ENCODE assay signal across 8 mouse cellular contexts in genomic region chr10:93918701-93919100, GRCm38 (mm10). TPM values are rescaled to one million over a fixed set of nuclear protein-coding genes. Genes with fewer than 3 reads are reported as not detected.
DNase-seq lines count a peak whose midpoint lies in the region; ATAC-seq and TF ChIP-seq lines count a peak whose summit lies in the region.

No protein-coding gene starts in this region.

- peak overlapping the region; percentile 2; the same call in 1 of the 2 replicates for H3K4me2 ChIP-seq in intestine, embryonic 14.5 days (ENCODE audit: low read length)
- no peak overlapping the region for H3K4me2 ChIP-seq in intestine, embryonic 16.5 days (ENCODE audit: low read depth, low read length)
- H3K4me2 ChIP-seq in heart, postnatal 0 days (ENCODE audit: low read depth, low read length): peak overlapping the region; percentile 47
- H3K4me2 ChIP-seq in lung, embryonic 15.5 days: peak overlapping the region; percentile 39

- 35% methylated on average over 6 of the region's 6 CpGs for WGBS in intestine, embryonic 14.5 days
- 42% methylated on average over 6 of the region's 6 CpGs for WGBS in intestine, embryonic 16.5 days
- WGBS in heart, postnatal 0 days: 5% methylated on average over 6 of the region's 6 CpGs
- WGBS in lung, embryonic 15.5 days: 28% methylated on average over 6 of the region's 6 CpGs

- ATAC-seq in intestine, embryonic 14.5 days (replicated peaks; ENCODE audit: low FRiP score, low TSS enrichment, low read depth): no peak
- no peak for ATAC-seq in intestine, embryonic 16.5 days
- peak; percentile 81 for ATAC-seq in heart, postnatal 0 days (ENCODE audit: insufficient read depth, low read depth)
- no peak for ATAC-seq in lung, embryonic 15.5 days (ENCODE audit: borderline replicate concordance, extremely low read depth, low FRiP score, low TSS enrichment)

- H3K27me3 ChIP-seq in intestine, embryonic 14.5 days (replicated peaks; ENCODE audit: control insufficient read depth, insufficient read depth, low read length): no peaks in the 10 kb centered on the region
- H3K27me3 ChIP-seq in intestine, embryonic 16.5 days (replicated peaks; ENCODE audit: control insufficient read depth, insufficient read depth, low read length): no peaks in the 10 kb centered on the region
- H3K27me3 ChIP-seq in heart, postnatal 0 days (ENCODE audit: control insufficient read depth, insufficient read depth, low read length): no peaks in the 10 kb centered on the region
- no peaks in the 10 kb centered on the region for H3K27me3 ChIP-seq in lung, embryonic 15.5 days

- H3K4me1 ChIP-seq in intestine, embryonic 14.5 days (replicated peaks; ENCODE audit: control insufficient read depth, insufficient read depth, low read length): 0 out of 2 replicates have a peak, but pooled peaks cover 10% of the 10 kb centered on the region
- 0 out of 2 replicates have a peak, but pooled peaks cover 3% of the 10 kb centered on the region for H3K4me1 ChIP-seq in intestine, embryonic 16.5 days (ENCODE audit: control insufficient read depth, insufficient read depth, low read length)
- peaks cover 19% of the 10 kb centered on the region for H3K4me1 ChIP-seq in heart, postnatal 0 days (ENCODE audit: control insufficient read depth, insufficient read depth)
- peaks cover 15% of the 10 kb centered on the region for H3K4me1 ChIP-seq in lung, embryonic 15.5 days

- no peak overlapping the region for H3K9ac ChIP-seq in intestine, embryonic 14.5 days (ENCODE audit: low read length)
- no peak overlapping the region for H3K9ac ChIP-seq in intestine, embryonic 16.5 days (ENCODE audit: low read depth, low read length)
- no peak overlapping the region for H3K9ac ChIP-seq in heart, postnatal 0 days (replicated peaks; ENCODE audit: low read depth, low read length)
- no peak overlapping the region for H3K9ac ChIP-seq in lung, embryonic 15.5 days

- H3K36me3 ChIP-seq in intestine, embryonic 14.5 days (ENCODE audit: control insufficient read depth, insufficient read depth, low read length): no peaks in the 10 kb centered on the region
- H3K36me3 ChIP-seq in intestine, embryonic 16.5 days (ENCODE audit: control insufficient read depth, insufficient read depth, low read length): no peaks in the 10 kb centered on the region
- H3K36me3 ChIP-seq in heart, postnatal 0 days (replicated peaks; ENCODE audit: control insufficient read depth, insufficient read depth, low read length): no peaks in the 10 kb centered on the region
- no peaks in the 10 kb centered on the region for H3K36me3 ChIP-seq in lung, embryonic 15.5 days

- TF ChIP-seq EP300 in heart, postnatal 0 days (IDR thresholded peaks at IDR 0.05; ENCODE audit: low read depth): no peak

- peak overlapping the region; percentile 51; the same call in 1 of the 2 replicates for H3K27ac ChIP-seq in intestine, embryonic 14.5 days (ENCODE audit: low read depth)
- no peak overlapping the region for H3K27ac ChIP-seq in intestine, embryonic 16.5 days (ENCODE audit: low read length)
- peak overlapping the region; percentile 79 for H3K27ac ChIP-seq in heart, postnatal 0 days (ENCODE audit: low read depth)
- H3K27ac ChIP-seq in lung, embryonic 15.5 days: peak overlapping the region; percentile 85

- no peak for TF ChIP-seq CTCF in heart, postnatal 0 days (IDR thresholded peaks at IDR 0.05; ENCODE audit: low read depth)

- no peak for DNase-seq in intestine, embryonic 14.5 days (ENCODE audit: low spot score)
- DNase-seq in adrenal gland, postnatal 36 days: peak; percentile 68 to 80
- DNase-seq in heart, postnatal 0 days (ENCODE audit: low spot score): peak; percentile 83
- DNase-seq in frontal cortex, postnatal 14 days (ENCODE audit: low spot score in 2 of 2): no peak
- DNase-seq in T-cell, adult 2 months (ENCODE audit: low spot score): no peak
- no peak for DNase-seq in right cerebral cortex, postnatal 14 days

- no peak overlapping the region for H3K4me3 ChIP-seq in intestine, embryonic 14.5 days (ENCODE audit: low read depth, low read length)
- H3K4me3 ChIP-seq in intestine, embryonic 16.5 days (ENCODE audit: low read length): no peak overlapping the region
- peak overlapping the region; percentile 15; the same call in 1 of the 2 replicates for H3K4me3 ChIP-seq in heart, postnatal 0 days (ENCODE audit: low read depth, low read length)
- H3K4me3 ChIP-seq in lung, embryonic 15.5 days: no peak overlapping the region

- H3K9me3 ChIP-seq in intestine, embryonic 14.5 days (ENCODE audit: control insufficient read depth, low read length): no peaks in the 10 kb centered on the region
- no peaks in the 10 kb centered on the region for H3K9me3 ChIP-seq in intestine, embryonic 16.5 days (ENCODE audit: control insufficient read depth, low read length)
- H3K9me3 ChIP-seq in heart, postnatal 0 days (replicated peaks; ENCODE audit: control insufficient read depth, low read length): no peaks in the 10 kb centered on the region
- H3K9me3 ChIP-seq in lung, embryonic 15.5 days: no peaks in the 10 kb centered on the region

RNA-seq across cellular contexts. Expression of gene Metap2, which starts 21.8 kb away (rescaled TPM):
- 206 and 207 TPM in 2 replicates for polyA plus RNA-seq in intestine, embryonic 14.5 days (2014; fragmentation: Nextera tagmentation; extraction: Ambion mirVana)
- polyA plus RNA-seq in intestine, embryonic 16.5 days (2015; fragmentation: Nextera tagmentation; extraction: Ambion mirVana): 162 and 169 TPM in 2 replicates
- 100 to 1,000 TPM; 181 to 185 TPM for total RNA-seq in adrenal gland, postnatal 36 days (2021)
- total RNA-seq in heart, postnatal 0 days (2014; rRNA removed; ENCODE audit: low replicate concordance): 22.0 and 37.9 TPM in 2 replicates
- polyA plus RNA-seq in heart, postnatal 0 days (2015; fragmentation: Nextera tagmentation; extraction: Ambion mirVana): 141 and 151 TPM in 2 replicates
- 172 and 180 TPM in 2 replicates for polyA plus RNA-seq in lung, embryonic 15.5 days (2015; fragmentation: Nextera tagmentation; extraction: Ambion mirVana)

Comparison
In these comparisons a context has a peak if more than half of its experiments do, and no peak if none do; other contexts are left out.
1. DNase-seq: peak in adrenal gland, postnatal 36 days (2 of 2) and heart, postnatal 0 days (single experiment); none in intestine, embryonic 14.5 days (single experiment), frontal cortex, postnatal 14 days (0 of 2), T-cell, adult 2 months (single experiment) and right cerebral cortex, postnatal 14 days (single experiment).